In genomic region chr9:61055928-61056730, GRCm38 (mm10) we compare ENCODE assay signal across 9 mouse cellular contexts.
DNase-seq lines count a peak whose midpoint lies in the region; ATAC-seq and TF ChIP-seq lines count a peak whose summit lies in the region.
"Had no signal": no experiment of that assay in that cellular context is flagged by ENCODE, and none has a peak within 500 bp of the region (broad histone marks: within the 10 kb centered on the region; RNA-seq: fewer than 3 reads in every experiment).

No protein-coding gene starts in this region.

- peaks cover 13% of the 10 kb centered on the region for H3K4me1 ChIP-seq in hindbrain, embryonic 16.5 days (ENCODE audit: control insufficient read depth, insufficient read depth, low read depth, low read length)
- no peaks in the 10 kb centered on the region; the same call in 1 of the 2 replicates for H3K4me1 ChIP-seq in hindbrain, postnatal 0 days (ENCODE audit: insufficient read depth, low read length)
- H3K4me1 ChIP-seq in bone marrow macrophage, adult 2 months (ENCODE audit: control insufficient read depth, insufficient read depth, low read length) = peaks cover 35% of the 10 kb centered on the region
- peaks cover 21% of the 10 kb centered on the region for H3K4me1 ChIP-seq in liver, postnatal 0 days (ENCODE audit: insufficient read depth)
- peaks cover 19% of the 10 kb centered on the region for H3K4me1 ChIP-seq in intestine, embryonic 16.5 days (ENCODE audit: control insufficient read depth, insufficient read depth, low read length)

- no peaks in the 10 kb centered on the region for H3K36me3 ChIP-seq in hindbrain, embryonic 16.5 days (ENCODE audit: control insufficient read depth, insufficient read depth, low read length)
- H3K36me3 ChIP-seq in hindbrain, postnatal 0 days (ENCODE audit: insufficient read depth, low read length) = no peaks in the 10 kb centered on the region
- H3K36me3 ChIP-seq in liver, postnatal 0 days (replicated peaks; ENCODE audit: insufficient read depth, low read length) = no peaks in the 10 kb centered on the region
- no peaks in the 10 kb centered on the region for H3K36me3 ChIP-seq in intestine, embryonic 16.5 days (ENCODE audit: control insufficient read depth, insufficient read depth, low read length)
- H3K36me3 ChIP-seq: lung, embryonic 15.5 days had no signal

- DNase-seq in hindbrain, postnatal 0 days (ENCODE audit: low spot score) = no peak
- DNase-seq in A20 (ENCODE audit: low read depth, low spot score) = peak; percentile 20
- DNase-seq in liver, postnatal 0 days = no peak
- DNase-seq in ovary, postnatal 36 days (ENCODE audit: low spot score) = no peak
- no peak for DNase-seq in T-cell, adult 2 months (ENCODE audit: low spot score)

- TF ChIP-seq POLR2A in bone marrow macrophage, adult 2 months (IDR thresholded peaks at IDR 0.05; ENCODE audit: borderline replicate concordance, low read depth, low read length) = no peak

- 0 out of 2 replicates have a peak, but pooled peaks have one; percentile 10 for ATAC-seq in hindbrain, embryonic 16.5 days
- ATAC-seq in hindbrain, postnatal 0 days = no peak
- no peak for ATAC-seq in liver, postnatal 0 days
- ATAC-seq in intestine, embryonic 16.5 days = no peak

- H3K4me2 ChIP-seq in hindbrain, embryonic 16.5 days (ENCODE audit: low read length) = peak overlapping the region; percentile 16; the same call in 1 of the 2 replicates
- no peak overlapping the region for H3K4me2 ChIP-seq in hindbrain, postnatal 0 days (ENCODE audit: low read depth, low read length)
- peak overlapping the region; percentile 53 for H3K4me2 ChIP-seq in liver, postnatal 0 days (ENCODE audit: low read depth, low read length)
- no peak overlapping the region for H3K4me2 ChIP-seq in intestine, embryonic 16.5 days (ENCODE audit: low read depth, low read length)
- H3K4me2 ChIP-seq: lung, embryonic 15.5 days had no signal

- no peak for TF ChIP-seq EP300 in liver, postnatal 0 days (IDR thresholded peaks at IDR 0.05; ENCODE audit: low read depth)

- H3K9ac ChIP-seq in hindbrain, embryonic 16.5 days (ENCODE audit: low read depth, low read length) = no peak overlapping the region
- H3K9ac ChIP-seq in hindbrain, postnatal 0 days (replicated peaks; ENCODE audit: low read length) = no peak overlapping the region
- no peak overlapping the region for H3K9ac ChIP-seq in liver, postnatal 0 days (replicated peaks)
- H3K9ac ChIP-seq in intestine, embryonic 16.5 days (ENCODE audit: low read depth, low read length) = no peak overlapping the region
- H3K9ac ChIP-seq: lung, embryonic 15.5 days had no signal

- TF ChIP-seq CTCF in hindbrain, postnatal 0 days (IDR thresholded peaks at IDR 0.05; ENCODE audit: low read depth) = no peak
- TF ChIP-seq CTCF in bone marrow macrophage, adult 2 months (IDR thresholded peaks at IDR 0.05; ENCODE audit: low read depth, low read length) = no peak; the same call in 1 of the 2 replicates
- TF ChIP-seq CTCF in liver, postnatal 0 days (IDR thresholded peaks at IDR 0.05; ENCODE audit: low read depth) = no peak

- WGBS in hindbrain, embryonic 16.5 days = 76% methylated on average over 15 of the region's 15 CpGs
- WGBS in hindbrain, postnatal 0 days = 74% methylated on average over 15 of the region's 15 CpGs
- 36% methylated on average over 15 of the region's 15 CpGs for WGBS in liver, postnatal 0 days (ENCODE audit: insufficient replicate concordance)
- WGBS in intestine, embryonic 16.5 days = 80% methylated on average over 15 of the region's 15 CpGs

- no peak overlapping the region for H3K27ac ChIP-seq in hindbrain, embryonic 16.5 days (ENCODE audit: low read depth, low read length)
- no peak overlapping the region for H3K27ac ChIP-seq in hindbrain, postnatal 0 days
- no peak overlapping the region for H3K27ac ChIP-seq in bone marrow macrophage, adult 2 months (ENCODE audit: insufficient read depth, low read depth, low read length)
- 0 out of 2 replicates have a peak overlapping the region, but pooled peaks have one; percentile 34 for H3K27ac ChIP-seq in liver, postnatal 0 days (ENCODE audit: low read depth)
- H3K27ac ChIP-seq in intestine, embryonic 16.5 days (ENCODE audit: low read length) = no peak overlapping the region
- H3K27ac ChIP-seq: lung, embryonic 15.5 days had no signal

- H3K4me3 ChIP-seq in hindbrain, embryonic 16.5 days (ENCODE audit: low read length) = no peak overlapping the region
- H3K4me3 ChIP-seq in hindbrain, postnatal 0 days (ENCODE audit: low read length) = no peak overlapping the region
- H3K4me3 ChIP-seq in bone marrow macrophage, adult 2 months (ENCODE audit: insufficient read depth, low read length) = peak overlapping the region; percentile 17
- no peak overlapping the region for H3K4me3 ChIP-seq in liver, postnatal 0 days (ENCODE audit: low read depth, low read length)
- no peak overlapping the region for H3K4me3 ChIP-seq in intestine, embryonic 16.5 days (ENCODE audit: low read length)
- H3K4me3 ChIP-seq: lung, embryonic 15.5 days had no signal

- 0 out of 2 replicates have a peak, but pooled peaks cover 2% of the 10 kb centered on the region for H3K9me3 ChIP-seq in hindbrain, embryonic 16.5 days (ENCODE audit: control insufficient read depth, low read length)
- no peaks in the 10 kb centered on the region for H3K9me3 ChIP-seq in hindbrain, postnatal 0 days (ENCODE audit: low read length)
- H3K9me3 ChIP-seq in liver, postnatal 0 days (ENCODE audit: low read length) = 0 out of 2 replicates have a peak, but pooled peaks cover 5% of the 10 kb centered on the region
- H3K9me3 ChIP-seq in intestine, embryonic 16.5 days (ENCODE audit: control insufficient read depth, low read length) = no peaks in the 10 kb centered on the region

- H3K27me3 ChIP-seq in hindbrain, embryonic 16.5 days (replicated peaks; ENCODE audit: control insufficient read depth, insufficient read depth, low read length) = peaks cover 2% of the 10 kb centered on the region; the same call in 1 of the 2 replicates
- no peaks in the 10 kb centered on the region for H3K27me3 ChIP-seq in hindbrain, postnatal 0 days (ENCODE audit: insufficient read depth, low read length)
- H3K27me3 ChIP-seq in liver, postnatal 0 days (ENCODE audit: insufficient read depth, low read length) = no peaks in the 10 kb centered on the region
- 0 out of 2 replicates have a peak, but pooled peaks cover 5% of the 10 kb centered on the region for H3K27me3 ChIP-seq in intestine, embryonic 16.5 days (replicated peaks; ENCODE audit: control insufficient read depth, insufficient read depth, low read length)

Comparison
In these comparisons a context has a peak if more than half of its experiments do, and no peak if none do; other contexts are left out.
1. H3K4me2 ChIP-seq: peak in hindbrain, embryonic 16.5 days (single experiment) and liver, postnatal 0 days (single experiment); none in hindbrain, postnatal 0 days (single experiment) and intestine, embryonic 16.5 days (single experiment).